Mouse (Mus musculus) CH12.LX (cell line): ENCODE data around the gene Fam133b.

Experiments used
- CHD1 ChIP-seq: IDR thresholded peaks from 2 replicates; pipeline ENCODE4 v1.6.1; 2012; ENCODE audit warnings: low read depth, low read length, improper control_type of control experiment, inconsistent platforms
- HCFC1 ChIP-seq: IDR thresholded peaks from 2 replicates; pipeline ENCODE4 v1.6.1; 2012; ENCODE audit warnings: low read depth, mild to moderate bottlenecking, inconsistent platforms, low read length, improper control_type of control experiment
- MYC ChIP-seq: IDR thresholded peaks from 2 replicates; pipeline ENCODE4 v1.6.1; 2011; ENCODE audit warnings: low read depth, mild to moderate bottlenecking, improper control_type of control experiment, low read length
- POLR2A ChIP-seq: IDR thresholded peaks from 2 replicates; pipeline ENCODE4 v1.6.1; 2011; ENCODE audit warnings: low read depth, mild to moderate bottlenecking, improper control_type of control experiment, low read length
- SMC3 ChIP-seq: IDR thresholded peaks from 2 replicates; pipeline ENCODE4 v1.6.1; 2011; ENCODE audit warnings: low read depth, low read length, improper control_type of control experiment
- USF1 ChIP-seq: IDR thresholded peaks from 2 replicates; pipeline ENCODE4 v1.6.1; 2014; ENCODE audit warnings: low read depth, mild to moderate bottlenecking, inconsistent platforms, low read length, improper control_type of control experiment
- USF2 ChIP-seq: conservative IDR thresholded peaks from 2 replicates; pipeline ENCODE4 v1.6.1; 2011; ENCODE audit warnings: low read depth, low read length, improper control_type of control experiment
- ZNF384 ChIP-seq: IDR thresholded peaks from 2 replicates; pipeline ENCODE4 v1.6.1; 2012; ENCODE audit warnings: low read depth, low read length, improper control_type of control experiment, inconsistent platforms

GRCm38 (mm10) chr5:3520493-3521359 is 22.9 kb upstream of the Fam133b start:
- TF ChIP-seq HCFC1 = no peak
- TF ChIP-seq POLR2A = no peak
- no peak for TF ChIP-seq CHD1
- TF ChIP-seq SMC3 = no peak
- no peak for TF ChIP-seq ZNF384
- no peak for TF ChIP-seq USF1
- no peak for TF ChIP-seq MYC
- no peak for TF ChIP-seq USF2
